Mouse (Mus musculus) heart, embryonic 10.5 days (tissue): ENCODE measurements around the gene Lrrc29. TPM values are rescaled to one million over a fixed set of nuclear protein-coding genes. Genes with fewer than 3 reads are reported as not detected.

ENCODE experiments used
- DNase-seq: peaks from one replicate; pipeline ENCODE4 v3.0.0-alpha.2; 2017; ENCODE audit warnings: low spot score
- H3K27ac ChIP-seq: fragments of 300-500 bp; sonication (generic); 2 replicates; pipeline ENCODE4 v1.5.1; 2016; ENCODE audit warnings: mild to moderate bottlenecking
- H3K27me3 ChIP-seq: fragments of 300-500 bp; sonication (generic); 2 replicates; pipeline ENCODE4 v1.6.1; 2016; ENCODE audit warnings: mild to moderate bottlenecking; ENCODE audit not compliant: poor library complexity, insufficient read depth, severe bottlenecking
- H3K36me3 ChIP-seq: fragments of 300-500 bp; sonication (generic); 2 replicates; pipeline ENCODE4 v1.6.1; 2016; ENCODE audit warnings: mild to moderate bottlenecking, moderate library complexity
- H3K4me1 ChIP-seq: fragments of 300-500 bp; sonication (generic); 2 replicates; pipeline ENCODE4 v1.6.1; 2016; ENCODE audit warnings: mild to moderate bottlenecking
- H3K4me3 ChIP-seq: fragments of 300-500 bp; sonication (generic); 2 replicates; pipeline ENCODE4 v1.5.1; 2016; ENCODE audit warnings: mild to moderate bottlenecking, moderate library complexity
- H3K9me3 ChIP-seq: fragments of 300-500 bp; sonication (generic); 2 replicates; pipeline ENCODE4 v1.6.1; 2016; ENCODE audit warnings: mild to moderate bottlenecking, moderate library complexity
- WGBS: fragments of 180-500 bp; shearing (Covaris S2); methylation state at CpG from one replicate; pipeline ENCODE4 v1.1.7; 2016; 5-methylcytosine and 5-hydroxymethylcytosine counted together
- polyA plus RNA-seq: library from polyadenylated mRNA; unstranded; fragments of >200 nt; fragmentation: Nextera tagmentation; extraction: Ambion mirVana; gene quantifications from 2 replicates; pipeline ENCODE4 v1.2.1, GENCODE M21; 2016

The Lrrc29 gene
- polyA plus RNA-seq, 1 experiment from 2014 or later: 1.5 TPM

- 0 out of 2 replicates have a peak, but pooled peaks cover 3% of the 10 kb centered on the region for H3K27me3 ChIP-seq
- WGBS: 19% methylated on average over 4 of the region's 4 CpGs
- no peaks in the 10 kb centered on the region for H3K9me3 ChIP-seq
- H3K4me3 ChIP-seq: no peak overlapping the region
- peaks cover 46% of the 10 kb centered on the region for H3K36me3 ChIP-seq
- no peak for DNase-seq
- H3K27ac ChIP-seq: peak overlapping the region; percentile 75; the same call in 1 of the 2 replicates
- H3K4me1 ChIP-seq: peaks cover 42% of the 10 kb centered on the region
Observed at GRCm38 (mm10) chr8:105338992-105339391, 12.9 kb upstream of the Lrrc29 start.

- no peak overlapping the region for H3K27ac ChIP-seq
- peaks cover 71% of the 10 kb centered on the region for H3K36me3 ChIP-seq
- H3K4me1 ChIP-seq: peaks cover 38% of the 10 kb centered on the region
- 0 out of 2 replicates have a peak, but pooled peaks cover 3% of the 10 kb centered on the region for H3K27me3 ChIP-seq
- no peak for DNase-seq
- H3K4me3 ChIP-seq: no peak overlapping the region
- 59% methylated on average over 32 of the region's 32 CpGs for WGBS
- H3K9me3 ChIP-seq: no peaks in the 10 kb centered on the region
Observed at GRCm38 (mm10) chr8:105336373-105337130, 10.5 kb upstream of the Lrrc29 start.

GRCm38 (mm10) chr8:105332523-105332922 is 6.4 kb upstream of the Lrrc29 start:
- no peak for DNase-seq
- H3K36me3 ChIP-seq: peaks cover 97% of the 10 kb centered on the region
- no peaks in the 10 kb centered on the region for H3K9me3 ChIP-seq
- no peak overlapping the region for H3K27ac ChIP-seq
- peaks cover 6% of the 10 kb centered on the region; the same call in 1 of the 2 replicates for H3K4me1 ChIP-seq
- no peak overlapping the region for H3K4me3 ChIP-seq
- H3K27me3 ChIP-seq: 0 out of 2 replicates have a peak, but pooled peaks cover 3% of the 10 kb centered on the region
- WGBS: 64% methylated on average over 2 of the region's 2 CpGs

GRCm38 (mm10) chr8:105331931-105332330 is 5.9 kb upstream of the Lrrc29 start:
- 93% methylated on average over 9 of the region's 9 CpGs for WGBS
- H3K4me3 ChIP-seq: no peak overlapping the region

GRCm38 (mm10) chr8:105331469-105331868 is 5.4 kb upstream of the Lrrc29 start:
- Histone ChIP-seq H3K27me3 (no peaks in the 10 kb centered on the region), H3K4me1 (peaks cover 14% of the 10 kb centered on the region), H3K9me3 (no peaks in the 10 kb centered on the region), H3K27ac (no peak overlapping the region), H3K4me3 (no peak overlapping the region), H3K36me3 (peaks cover 86% of the 10 kb centered on the region)
- WGBS: 94% methylated on average over 22 of the region's 22 CpGs
- DNase-seq: no peak

More at GRCm38 (mm10) chr8:105331931-105332330, 5.9 kb upstream of the Lrrc29 start:
- Histone ChIP-seq H3K36me3 (peaks cover 91% of the 10 kb centered on the region), H3K9me3 (no peaks in the 10 kb centered on the region), H3K27ac (no peak overlapping the region), H3K4me1 (peaks cover 12% of the 10 kb centered on the region), H3K27me3 (0 out of 2 replicates have a peak, but pooled peaks cover 2% of the 10 kb centered on the region)
- DNase-seq: no peak

- no peaks in the 10 kb centered on the region for H3K27me3 ChIP-seq
- peaks cover 75% of the 10 kb centered on the region for H3K36me3 ChIP-seq
- H3K4me3 ChIP-seq: no peak overlapping the region
- no peaks in the 10 kb centered on the region for H3K9me3 ChIP-seq
- 96% methylated on average over 12 of the region's 12 CpGs for WGBS
- no peak for DNase-seq
- H3K27ac ChIP-seq: no peak overlapping the region
- H3K4me1 ChIP-seq: peaks cover 18% of the 10 kb centered on the region
Observed at GRCm38 (mm10) chr8:105330325-105330724, 4.2 kb upstream of the Lrrc29 start.

- peak overlapping the region; percentile 92 for H3K27ac ChIP-seq
- H3K27me3 ChIP-seq: no peaks in the 10 kb centered on the region
- H3K36me3 ChIP-seq: peaks cover 51% of the 10 kb centered on the region
- no peak for DNase-seq
- peaks cover 27% of the 10 kb centered on the region for H3K4me1 ChIP-seq
- no peaks in the 10 kb centered on the region for H3K9me3 ChIP-seq
- H3K4me3 ChIP-seq: peak overlapping the region; percentile 82
- 35% methylated on average over 6 of the region's 6 CpGs for WGBS
Observed at GRCm38 (mm10) chr8:105326968-105327367, 890 bp upstream of the Lrrc29 start.

GRCm38 (mm10) chr8:105325641-105326093 is 411 bp downstream of the Lrrc29 start:
- Histone ChIP-seq H3K36me3 (peaks cover 38% of the 10 kb centered on the region), H3K27me3 (no peaks in the 10 kb centered on the region), H3K27ac (peak overlapping the region; percentile 92), H3K9me3 (no peaks in the 10 kb centered on the region), H3K4me1 (peaks cover 25% of the 10 kb centered on the region), H3K4me3 (peak overlapping the region; percentile 82)
- DNase-seq: no peak
- 1% methylated on average over 12 of the region's 12 CpGs for WGBS

GRCm38 (mm10) chr8:105323183-105323582 is 2.9 kb downstream of the Lrrc29 start:
- Histone ChIP-seq H3K9me3 (no peaks in the 10 kb centered on the region), H3K27ac (no peak overlapping the region), H3K27me3 (no peaks in the 10 kb centered on the region), H3K36me3 (peaks cover 27% of the 10 kb centered on the region), H3K4me3 (no peak overlapping the region), H3K4me1 (peaks cover 30% of the 10 kb centered on the region)
- DNase-seq: no peak
- 77% methylated on average over 4 of the region's 4 CpGs for WGBS

- H3K9me3 ChIP-seq: no peaks in the 10 kb centered on the region
- DNase-seq: no peak
- H3K27ac ChIP-seq: no peak overlapping the region
- peaks cover 57% of the 10 kb centered on the region for H3K36me3 ChIP-seq
- H3K4me1 ChIP-seq: peaks cover 21% of the 10 kb centered on the region; the same call in 1 of the 2 replicates
- no peaks in the 10 kb centered on the region for H3K27me3 ChIP-seq
- WGBS: 79% methylated on average over 11 of the region's 11 CpGs
- H3K4me3 ChIP-seq: no peak overlapping the region
Observed at GRCm38 (mm10) chr8:105318662-105319190, 7.4 kb downstream of the Lrrc29 start.

- Histone ChIP-seq H3K36me3 (peaks cover 61% of the 10 kb centered on the region), H3K9me3 (no peaks in the 10 kb centered on the region), H3K27ac (no peak overlapping the region), H3K27me3 (no peaks in the 10 kb centered on the region), H3K4me1 (peaks cover 24% of the 10 kb centered on the region; the same call in 1 of the 2 replicates), H3K4me3 (no peak overlapping the region)
- 89% methylated on average over 4 of the region's 4 CpGs for WGBS
- no peak for DNase-seq
Observed at GRCm38 (mm10) chr8:105317941-105318340, 8.1 kb downstream of the Lrrc29 start.

- no peak overlapping the region for H3K4me3 ChIP-seq
- H3K27ac ChIP-seq: no peak overlapping the region
- WGBS: 89% methylated on average over 18 of the region's 18 CpGs
- H3K4me1 ChIP-seq: peaks cover 24% of the 10 kb centered on the region; the same call in 1 of the 2 replicates
- peaks cover 79% of the 10 kb centered on the region for H3K36me3 ChIP-seq
- DNase-seq: no peak
- H3K27me3 ChIP-seq: no peaks in the 10 kb centered on the region
- H3K9me3 ChIP-seq: no peaks in the 10 kb centered on the region
Observed at GRCm38 (mm10) chr8:105315073-105315769, 10.9 kb downstream of the Lrrc29 start.
